Mouse (Mus musculus) limb, embryonic 12.5 days (tissue): Measurements from ENCODE around the gene Samd4. TPM values are rescaled to one million over a fixed set of nuclear protein-coding genes. Genes with fewer than 3 reads are reported as not detected.
"Not testable (repeated sequence)": the region's sequence is repeated elsewhere in the genome, so short reads cannot be mapped to it uniquely, and the experiment has no call there.

ENCODE experiments used
- ATAC-seq: fragments of 200-750 bp; cut with Nextera tagmentation; 2 replicates; pipeline ENCODE4 v1.8.0; 2017; ENCODE audit warnings: low read depth, moderate TSS enrichment; ENCODE audit not compliant: insufficient number of reproducible peaks, insufficient read depth, low FRiP score, low TSS enrichment
- H3K27ac ChIP-seq: fragments of 300-500 bp; sonication (generic); 2 replicates; pipeline ENCODE4 v1.5.1; 2016; ENCODE audit warnings: mild to moderate bottlenecking, moderate library complexity
- H3K27me3 ChIP-seq: fragments of 300-500 bp; sonication (generic); 2 replicates; pipeline ENCODE4 v1.6.1; 2016; ENCODE audit warnings: mild to moderate bottlenecking, moderate library complexity
- H3K36me3 ChIP-seq: fragments of 300-500 bp; sonication (generic); 2 replicates; pipeline ENCODE4 v1.6.1; 2016; ENCODE audit warnings: mild to moderate bottlenecking, moderate library complexity
- H3K4me1 ChIP-seq: fragments of 300-500 bp; sonication (generic); replicated peaks from 2 replicates; pipeline ENCODE4 v1.6.1; 2016
- H3K4me2 ChIP-seq: fragments of 300-500 bp; sonication (generic); 2 replicates; pipeline ENCODE4 v1.6.1; 2016; ENCODE audit warnings: mild to moderate bottlenecking, moderate library complexity
- H3K4me3 ChIP-seq: fragments of 300-500 bp; sonication (generic); replicated peaks from 2 replicates; pipeline ENCODE4 v1.5.1; 2016; ENCODE audit warnings: mild to moderate bottlenecking
- H3K9ac ChIP-seq: fragments of 300-500 bp; sonication (generic); replicated peaks from 2 replicates; pipeline ENCODE4 v1.6.1; 2016; ENCODE audit warnings: mild to moderate bottlenecking, moderate library complexity
- H3K9me3 ChIP-seq: fragments of 300-500 bp; sonication (generic); 2 replicates; pipeline ENCODE4 v1.6.1; 2016; ENCODE audit warnings: mild to moderate bottlenecking, moderate library complexity
- whole genome bisulfite sequencing: fragments of 180-500 bp; shearing (Covaris S2); methylation state at CpG from one replicate; pipeline ENCODE4 v1.1.7; 2016; 5-methylcytosine and 5-hydroxymethylcytosine counted together
- polyA plus RNA-seq: library from polyadenylated mRNA; unstranded; fragments of >200 nt; fragmentation: Nextera tagmentation; extraction: Ambion mirVana; gene quantifications from 2 replicates; pipeline ENCODE4 v1.2.1, GENCODE M21; 2016

The Samd4 gene
- polyA plus RNA-seq, 1 experiment from 2014 or later = 6.8 TPM

DNA sequence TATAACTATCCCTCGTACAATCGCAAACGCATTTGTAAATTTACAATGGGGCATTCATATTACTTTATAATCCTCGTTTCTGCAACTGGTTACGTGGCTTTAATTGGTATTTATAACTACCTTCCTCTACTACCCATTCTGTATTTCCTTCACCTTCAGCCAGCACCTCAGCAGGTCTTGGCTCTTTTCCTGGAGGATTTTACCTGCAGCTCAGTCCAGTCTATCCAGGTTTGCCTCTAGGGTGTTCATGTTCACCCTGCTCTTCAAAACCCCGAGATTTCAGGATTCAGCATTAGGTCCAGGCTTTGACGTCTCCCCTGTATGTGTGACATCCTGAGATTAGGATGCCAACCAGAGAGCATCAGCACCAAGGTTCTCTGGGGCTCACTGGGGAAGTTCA lies 227.7 kb downstream of the Samd4 start:
- H3K4me3 ChIP-seq, H3K36me3 ChIP-seq, H3K27ac ChIP-seq, H3K9ac ChIP-seq, H3K4me1 ChIP-seq, H3K27me3 ChIP-seq, H3K9me3 ChIP-seq, ATAC-seq, H3K4me2 ChIP-seq: not testable (repeated sequence)
- WGBS = 84% methylated on average over 7 of the region's 7 CpGs

DNA sequence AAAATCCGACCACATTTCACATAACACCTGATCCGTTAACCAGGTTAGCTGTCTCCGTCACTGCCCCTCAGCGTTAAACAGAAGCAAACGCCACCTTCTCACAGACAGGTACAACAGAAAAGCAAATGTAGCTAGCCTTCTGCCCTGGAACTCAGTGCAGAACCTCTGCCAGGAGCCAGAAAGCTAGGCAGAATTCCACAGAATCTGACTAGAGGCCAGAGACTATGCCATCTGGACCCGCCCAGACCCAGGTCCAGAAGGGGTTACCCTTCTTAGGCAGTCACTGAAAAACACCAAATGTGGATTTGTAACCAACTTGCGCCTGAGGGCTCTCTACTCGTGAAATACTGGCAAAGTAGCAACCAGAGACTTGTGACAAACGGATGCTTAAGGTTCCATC lies 228.7 kb downstream of the Samd4 start:
- H3K9ac ChIP-seq = no peak overlapping the region
- ATAC-seq = no peak
- H3K4me1 ChIP-seq = 0 out of 2 replicates have a peak, but pooled peaks cover 3% of the 10 kb centered on the region
- no peak overlapping the region for H3K4me2 ChIP-seq
- H3K4me3 ChIP-seq = no peak overlapping the region
- WGBS = 41% methylated on average over 9 of the region's 9 CpGs
- H3K27me3 ChIP-seq = no peaks in the 10 kb centered on the region; the same call in 1 of the 2 replicates
- H3K36me3 ChIP-seq = no peaks in the 10 kb centered on the region
- no peaks in the 10 kb centered on the region for H3K9me3 ChIP-seq
- no peak overlapping the region for H3K27ac ChIP-seq

- H3K4me2 ChIP-seq = no peak overlapping the region
- H3K4me1 ChIP-seq = no peaks in the 10 kb centered on the region
- no peaks in the 10 kb centered on the region for H3K36me3 ChIP-seq
- no peaks in the 10 kb centered on the region; the same call in 1 of the 2 replicates for H3K27me3 ChIP-seq
- H3K9ac ChIP-seq = no peak overlapping the region
- H3K9me3 ChIP-seq = no peaks in the 10 kb centered on the region
- no peak overlapping the region for H3K4me3 ChIP-seq
- H3K27ac ChIP-seq = no peak overlapping the region
- ATAC-seq = no peak
- WGBS = 65% methylated on average over 9 of the region's 9 CpGs
Observed at GRCm38 (mm10) chr14:47115154-47115553, 232.5 kb downstream of the Samd4 start.

GRCm38 (mm10) chr14:47116062-47116762 lies 233.6 kb downstream of the Samd4 start:
- no peak overlapping the region for H3K27ac ChIP-seq
- no peak for ATAC-seq
- no peak overlapping the region for H3K4me3 ChIP-seq
- H3K36me3 ChIP-seq = no peaks in the 10 kb centered on the region
- H3K27me3 ChIP-seq = no peaks in the 10 kb centered on the region; the same call in 1 of the 2 replicates
- 78% methylated on average over 10 of the region's 10 CpGs for WGBS
- no peaks in the 10 kb centered on the region for H3K4me1 ChIP-seq
- H3K9me3 ChIP-seq = no peaks in the 10 kb centered on the region
- no peak overlapping the region for H3K4me2 ChIP-seq
- H3K9ac ChIP-seq = no peak overlapping the region

DNA sequence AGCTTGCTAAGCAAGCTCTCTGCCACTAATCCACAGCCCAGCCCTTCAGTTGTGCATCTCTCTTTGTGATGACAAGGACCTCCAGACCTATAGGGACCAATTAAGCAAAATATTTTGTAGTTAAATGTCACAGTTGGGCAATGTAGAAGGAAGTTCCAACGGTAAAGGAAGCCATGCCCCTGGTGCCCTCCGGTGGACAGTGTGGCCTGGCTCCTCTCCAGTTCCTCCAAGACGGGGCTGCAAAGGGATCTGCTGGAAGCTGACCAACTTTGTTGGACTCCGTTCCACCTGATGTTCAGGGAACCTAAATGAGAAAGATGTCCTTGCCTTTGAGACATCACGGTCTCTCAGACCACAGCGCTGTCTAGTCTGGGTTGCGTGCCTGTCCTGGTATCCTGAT lies 234.9 kb downstream of the Samd4 start:
- ATAC-seq = no peak
- H3K36me3 ChIP-seq = no peaks in the 10 kb centered on the region
- H3K9me3 ChIP-seq = no peaks in the 10 kb centered on the region
- no peak overlapping the region for H3K27ac ChIP-seq
- 84% methylated on average over 7 of the region's 7 CpGs for WGBS
- no peaks in the 10 kb centered on the region for H3K27me3 ChIP-seq
- no peak overlapping the region for H3K4me2 ChIP-seq
- no peaks in the 10 kb centered on the region for H3K4me1 ChIP-seq
- H3K9ac ChIP-seq = no peak overlapping the region
- no peak overlapping the region for H3K4me3 ChIP-seq

- H3K4me2 ChIP-seq = no peak overlapping the region
- H3K4me1 ChIP-seq = no peaks in the 10 kb centered on the region
- H3K9ac ChIP-seq = no peak overlapping the region
- no peaks in the 10 kb centered on the region for H3K36me3 ChIP-seq
- 88% methylated on average over 5 of the region's 5 CpGs for WGBS
- H3K27ac ChIP-seq = no peak overlapping the region
- no peaks in the 10 kb centered on the region for H3K9me3 ChIP-seq
- no peak overlapping the region for H3K4me3 ChIP-seq
- ATAC-seq = no peak
- H3K27me3 ChIP-seq = no peaks in the 10 kb centered on the region
Observed at GRCm38 (mm10) chr14:47127987-47128386, 245.3 kb downstream of the Samd4 start.

GRCm38 (mm10) chr14:47133948-47134347 lies 251.3 kb downstream of the Samd4 start:
- Histone ChIP-seq H3K9ac (no peak overlapping the region), H3K4me1 (no peaks in the 10 kb centered on the region), H3K36me3 (no peaks in the 10 kb centered on the region), H3K4me3 (no peak overlapping the region), H3K27ac (no peak overlapping the region), H3K27me3 (no peaks in the 10 kb centered on the region), H3K4me2 (no peak overlapping the region), H3K9me3 (no peaks in the 10 kb centered on the region)
- no peak for ATAC-seq
- WGBS = 61% methylated on average over 10 of the region's 10 CpGs

DNA sequence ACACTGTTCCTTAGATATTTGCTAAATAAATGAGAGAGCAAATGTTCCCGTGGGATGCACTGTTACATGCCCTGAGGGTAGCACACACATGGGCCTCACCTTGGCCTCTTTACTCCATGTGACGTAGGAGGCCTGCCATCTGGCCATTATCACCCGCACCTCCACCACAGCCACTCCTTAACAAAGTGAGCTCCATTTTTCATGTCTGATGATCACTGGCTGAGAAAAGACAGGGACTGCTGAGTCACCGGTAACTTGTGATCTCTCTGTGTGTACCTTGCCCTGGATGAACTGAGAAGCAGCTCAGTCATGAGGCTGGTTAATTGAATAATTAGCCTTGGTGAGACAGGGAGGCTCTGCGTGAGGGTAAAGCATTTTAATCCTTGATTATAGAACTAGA lies 254.0 kb downstream of the Samd4 start:
- WGBS = 56% methylated on average over 5 of the region's 5 CpGs
- H3K27me3 ChIP-seq = no peaks in the 10 kb centered on the region
- H3K4me1 ChIP-seq = no peaks in the 10 kb centered on the region
- no peaks in the 10 kb centered on the region for H3K36me3 ChIP-seq
- H3K9me3 ChIP-seq = no peaks in the 10 kb centered on the region
- no peak for ATAC-seq
- no peak overlapping the region for H3K4me3 ChIP-seq
- no peak overlapping the region for H3K4me2 ChIP-seq
- no peak overlapping the region for H3K9ac ChIP-seq
- H3K27ac ChIP-seq = no peak overlapping the region

- H3K4me2 ChIP-seq = no peak overlapping the region
- H3K27ac ChIP-seq = no peak overlapping the region
- no peaks in the 10 kb centered on the region for H3K27me3 ChIP-seq
- H3K9ac ChIP-seq = no peak overlapping the region
- ATAC-seq = no peak
- H3K4me1 ChIP-seq = no peaks in the 10 kb centered on the region
- no peaks in the 10 kb centered on the region for H3K36me3 ChIP-seq
- H3K4me3 ChIP-seq = no peak overlapping the region
- H3K9me3 ChIP-seq = no peaks in the 10 kb centered on the region
- WGBS = 79% methylated on average over 3 of the region's 3 CpGs
Observed at GRCm38 (mm10) chr14:47138853-47139252, 256.2 kb downstream of the Samd4 start.

- 92% methylated on average over 5 of the region's 5 CpGs for WGBS
- no peak for ATAC-seq
- no peak overlapping the region for H3K9ac ChIP-seq
Observed at GRCm38 (mm10) chr14:47144326-47144725, 261.7 kb downstream of the Samd4 start.

DNA sequence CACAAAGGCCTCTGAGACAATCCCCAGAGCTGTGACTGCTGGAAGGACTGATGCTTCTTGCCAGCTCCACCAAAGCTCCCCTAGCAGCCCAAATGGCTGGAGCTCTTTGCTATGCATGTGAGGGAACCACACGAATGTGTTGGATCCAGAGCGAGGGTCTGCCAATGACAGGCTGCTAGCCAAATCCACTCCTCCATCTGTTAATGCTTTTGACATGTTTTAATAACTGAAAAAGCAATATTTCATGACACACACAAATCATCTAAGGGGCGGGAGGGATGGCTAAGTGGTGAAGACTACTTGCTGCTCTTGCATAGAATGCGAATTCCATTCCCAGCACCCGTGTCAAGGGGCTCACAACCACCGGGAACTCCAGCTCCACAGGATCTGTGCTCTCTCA lies 268.7 kb downstream of the Samd4 start:
- Histone ChIP-seq H3K4me1 (no peaks in the 10 kb centered on the region), H3K27ac (no peak overlapping the region), H3K9ac (no peak overlapping the region), H3K36me3 (no peaks in the 10 kb centered on the region), H3K4me2 (no peak overlapping the region), H3K9me3 (no peaks in the 10 kb centered on the region), H3K4me3 (no peak overlapping the region), H3K27me3 (no peaks in the 10 kb centered on the region; the same call in 1 of the 2 replicates)
- 93% methylated on average over 6 of the region's 6 CpGs for WGBS
- ATAC-seq = no peak

More at GRCm38 (mm10) chr14:47144326-47144725, 261.7 kb downstream of the Samd4 start:
- Histone ChIP-seq H3K4me2 (no peak overlapping the region), H3K27ac (no peak overlapping the region), H3K9me3 (no peaks in the 10 kb centered on the region), H3K4me3 (no peak overlapping the region), H3K4me1 (no peaks in the 10 kb centered on the region), H3K27me3 (no peaks in the 10 kb centered on the region; the same call in 1 of the 2 replicates), H3K36me3 (no peaks in the 10 kb centered on the region)

GRCm38 (mm10) chr14:47154303-47154702 lies 271.6 kb downstream of the Samd4 start:
- no peak for ATAC-seq
- H3K9ac ChIP-seq = no peak overlapping the region
- H3K9me3 ChIP-seq = no peaks in the 10 kb centered on the region
- H3K4me3 ChIP-seq = no peak overlapping the region
- no peaks in the 10 kb centered on the region for H3K4me1 ChIP-seq
- WGBS = 92% methylated on average over 3 of the region's 3 CpGs
- no peak overlapping the region for H3K4me2 ChIP-seq
- no peaks in the 10 kb centered on the region for H3K27me3 ChIP-seq
- no peak overlapping the region for H3K27ac ChIP-seq
- H3K36me3 ChIP-seq = no peaks in the 10 kb centered on the region
